Comparison of ENCODE assay signal across 10 mouse cellular contexts in genomic region chr4:154425284-154425683, GRCm38 (mm10).
DNase-seq lines count a peak whose midpoint lies in the region; ATAC-seq lines count a peak whose summit lies in the region.
"Had no signal": no experiment of that assay in that cellular context is flagged by ENCODE, and none has a peak within 500 bp of the region (broad histone marks: within the 10 kb centered on the region; RNA-seq: fewer than 3 reads in every experiment).

No protein-coding gene starts in this region.

- no peak for DNase-seq in forebrain, embryonic 10.5 days (ENCODE audit: extremely low spot score, low spot score)
- peak; percentile 43 for DNase-seq in right cerebral cortex, postnatal 25 days
- no peak for DNase-seq in right cerebral cortex, postnatal 4 days
- DNase-seq in heart, embryonic 10.5 days (ENCODE audit: low spot score), result no peak
- peak; percentile 26 to 32 for DNase-seq in right cerebral cortex, postnatal 36 days (ENCODE audit: low spot score in 2 of 2)
- no peak for DNase-seq in cerebellum, adult 8-10 months
- DNase-seq in lung, adult 18-20 months, result no peak
- DNase-seq: lung, adult 2 months had no signal

- H3K27me3 ChIP-seq in forebrain, embryonic 10.5 days (ENCODE audit: poor library complexity, severe bottlenecking), result peaks cover 46% of the 10 kb centered on the region
- peaks cover 7% of the 10 kb centered on the region for H3K27me3 ChIP-seq in forebrain, embryonic 12.5 days
- peaks cover 47% of the 10 kb centered on the region for H3K27me3 ChIP-seq in heart, embryonic 10.5 days (ENCODE audit: insufficient read depth, poor library complexity, severe bottlenecking)

- no peak overlapping the region for H3K9ac ChIP-seq in forebrain, embryonic 12.5 days

- H3K4me2 ChIP-seq in forebrain, embryonic 12.5 days, result no peak overlapping the region

- WGBS in forebrain, embryonic 10.5 days, result 77% methylated on average over 17 of the region's 17 CpGs
- WGBS in forebrain, embryonic 12.5 days, result 77% methylated on average over 17 of the region's 17 CpGs
- WGBS in heart, embryonic 10.5 days, result 66% methylated on average over 17 of the region's 17 CpGs

- H3K36me3 ChIP-seq in forebrain, embryonic 10.5 days (replicated peaks), result peaks cover 5% of the 10 kb centered on the region
- H3K36me3 ChIP-seq in forebrain, embryonic 12.5 days (replicated peaks), result no peaks in the 10 kb centered on the region
- no peaks in the 10 kb centered on the region for H3K36me3 ChIP-seq in heart, embryonic 10.5 days

- H3K27ac ChIP-seq in forebrain, embryonic 10.5 days, result 0 out of 2 replicates have a peak overlapping the region, but pooled peaks have one; percentile 35
- no peak overlapping the region for H3K27ac ChIP-seq in forebrain, embryonic 12.5 days
- peak overlapping the region; percentile 17; the same call in 1 of the 2 replicates for H3K27ac ChIP-seq in heart, embryonic 10.5 days

- no peak for ATAC-seq in forebrain, embryonic 12.5 days (ENCODE audit: low FRiP score)

- peaks cover 78% of the 10 kb centered on the region for H3K4me1 ChIP-seq in forebrain, embryonic 10.5 days
- H3K4me1 ChIP-seq in forebrain, embryonic 12.5 days, result peaks cover 32% of the 10 kb centered on the region
- H3K4me1 ChIP-seq in heart, embryonic 10.5 days, result peaks cover 61% of the 10 kb centered on the region

- H3K4me3 ChIP-seq in forebrain, embryonic 10.5 days, result no peak overlapping the region
- no peak overlapping the region for H3K4me3 ChIP-seq in forebrain, embryonic 12.5 days (replicated peaks)
- H3K4me3 ChIP-seq in heart, embryonic 10.5 days, result no peak overlapping the region
- H3K4me3 ChIP-seq: myocyte had no signal

- no peaks in the 10 kb centered on the region for H3K9me3 ChIP-seq in forebrain, embryonic 10.5 days
- no peaks in the 10 kb centered on the region for H3K9me3 ChIP-seq in forebrain, embryonic 12.5 days
- H3K9me3 ChIP-seq in heart, embryonic 10.5 days, result no peaks in the 10 kb centered on the region

Comparison
In these comparisons a context has a peak if more than half of its experiments do, and no peak if none do; other contexts are left out.
1. DNase-seq: peak in right cerebral cortex, postnatal 25 days (single experiment) and right cerebral cortex, postnatal 36 days (2 of 2); none in forebrain, embryonic 10.5 days (single experiment), right cerebral cortex, postnatal 4 days (single experiment), heart, embryonic 10.5 days (single experiment), cerebellum, adult 8-10 months (single experiment) and lung, adult 18-20 months (0 of 2).